Mouse (Mus musculus): ENCODE data around the gene Gm7073. TPM values are rescaled to one million over a fixed set of nuclear protein-coding genes. Genes with fewer than 3 reads are reported as not detected.

The Gm7073 gene
- total RNA-seq (2021) = not detected

GRCm38 (mm10) chrX:60539149-60539548 is at the start of gene Gm7073:
TSS of gene Gm7073 (minus strand) at chrX:60539249.
- DNase-seq (ENCODE audit: extremely low spot score in 1 of 2, low spot score in 1 of 2) = no peak

GRCm38 (mm10) chrX:60570539-60570938 is 31.5 kb upstream of the Gm7073 start:
- no peak for DNase-seq (ENCODE audit: extremely low spot score in 1 of 2, low spot score in 1 of 2)

- no peak for DNase-seq (ENCODE audit: extremely low spot score in 1 of 2, low spot score in 1 of 2)
These were observed 30.0 kb upstream of the Gm7073 start for GRCm38 (mm10) chrX:60569047-60569446.

- DNase-seq (ENCODE audit: extremely low spot score in 1 of 2, low spot score in 1 of 2) = no peak
These were observed 16.2 kb upstream of the Gm7073 start for GRCm38 (mm10) chrX:60555242-60555641.

GRCm38 (mm10) chrX:60547444-60548304 is 8.6 kb upstream of the Gm7073 start:
- DNase-seq (ENCODE audit: extremely low spot score in 1 of 2, low spot score in 1 of 2) = peak; percentile 4 to 26

GRCm38 (mm10) chrX:60547098-60547443 is 8.0 kb upstream of the Gm7073 start:
- peak in 1 of 2 experiments; percentile 6 for DNase-seq (ENCODE audit: extremely low spot score in 1 of 2, low spot score in 1 of 2)

GRCm38 (mm10) chrX:60545906-60546305 is 6.9 kb upstream of the Gm7073 start:
- no peak for DNase-seq (ENCODE audit: extremely low spot score in 1 of 2, low spot score in 1 of 2)

GRCm38 (mm10) chrX:60545444-60545843 is 6.4 kb upstream of the Gm7073 start:
- no peak for DNase-seq (ENCODE audit: extremely low spot score in 1 of 2, low spot score in 1 of 2)

GRCm38 (mm10) chrX:60544098-60544497 is 5.0 kb upstream of the Gm7073 start:
- no peak for DNase-seq (ENCODE audit: extremely low spot score in 1 of 2, low spot score in 1 of 2)

- DNase-seq (ENCODE audit: extremely low spot score in 1 of 2, low spot score in 1 of 2) = no peak
These were observed 3.9 kb upstream of the Gm7073 start for GRCm38 (mm10) chrX:60542901-60543300.

- DNase-seq (ENCODE audit: extremely low spot score in 1 of 2, low spot score in 1 of 2) = peak; percentile 7 to 39
These were observed 35.1 kb downstream of the Gm7073 start for GRCm38 (mm10) chrX:60503995-60504394.

GRCm38 (mm10) chrX:60497750-60498149 is 41.3 kb downstream of the Gm7073 start:
- DNase-seq (ENCODE audit: extremely low spot score in 1 of 2, low spot score in 1 of 2) = no peak

GRCm38 (mm10) chrX:60495308-60495707 is 43.7 kb downstream of the Gm7073 start:
- DNase-seq (ENCODE audit: extremely low spot score in 1 of 2, low spot score in 1 of 2) = no peak

- DNase-seq (ENCODE audit: extremely low spot score in 1 of 2, low spot score in 1 of 2) = no peak
These were observed 75.3 kb downstream of the Gm7073 start for GRCm38 (mm10) chrX:60463786-60464185.

GRCm38 (mm10) chrX:60414563-60415111 is 124.4 kb downstream of the Gm7073 start:
- no peak for DNase-seq (ENCODE audit: extremely low spot score in 1 of 2, low spot score in 1 of 2)

- DNase-seq (ENCODE audit: extremely low spot score in 1 of 2, low spot score in 1 of 2) = no peak
These were observed 133.4 kb downstream of the Gm7073 start for GRCm38 (mm10) chrX:60405681-60406080.

GRCm38 (mm10) chrX:60404668-60405044 is 134.4 kb downstream of the Gm7073 start:
- DNase-seq (ENCODE audit: extremely low spot score in 1 of 2, low spot score in 1 of 2) = peak; percentile 53 to 59

- peak; percentile 17 to 29 for DNase-seq (ENCODE audit: extremely low spot score in 1 of 2, low spot score in 1 of 2)
These were observed 135.0 kb downstream of the Gm7073 start for GRCm38 (mm10) chrX:60403764-60404667.

- no peak for DNase-seq (ENCODE audit: extremely low spot score in 1 of 2, low spot score in 1 of 2)
These were observed 135.8 kb downstream of the Gm7073 start for GRCm38 (mm10) chrX:60403062-60403763.

GRCm38 (mm10) chrX:60394292-60394691 is 144.8 kb downstream of the Gm7073 start:
- no peak for DNase-seq (ENCODE audit: extremely low spot score in 1 of 2, low spot score in 1 of 2)
